Mouse (Mus musculus) stomach, postnatal 0 days (tissue): Measurements from ENCODE around the gene Arhgdib. TPM values are rescaled to one million over a fixed set of nuclear protein-coding genes. Genes with fewer than 3 reads are reported as not detected.

Experiments
- ATAC-seq: fragments of 200-750 bp; cut with Nextera tagmentation; 2 replicates; pipeline ENCODE4 v1.8.0; 2017; ENCODE audit not compliant: low FRiP score, low TSS enrichment
- DNase-seq: peaks from one replicate; pipeline ENCODE4 v3.0.0-alpha.2; 2016; ENCODE audit warnings: low spot score
- H3K27ac ChIP-seq: fragments of 300-500 bp; sonication (generic); replicated peaks from 2 replicates; pipeline ENCODE4 v1.5.1; 2014; ENCODE audit warnings: mild to moderate bottlenecking, control low read depth
- H3K27me3 ChIP-seq: fragments of 300-500 bp; sonication (generic); 2 replicates; pipeline ENCODE4 v1.6.1; 2014; ENCODE audit warnings: low read length; ENCODE audit not compliant: control insufficient read depth, insufficient read depth
- H3K36me3 ChIP-seq: fragments of 300-500 bp; sonication (generic); 2 replicates; pipeline ENCODE4 v1.6.1; 2014; ENCODE audit warnings: low read length, mixed read lengths; ENCODE audit not compliant: control insufficient read depth, insufficient read depth
- H3K4me1 ChIP-seq: fragments of 300-500 bp; sonication (generic); replicated peaks from 2 replicates; pipeline ENCODE4 v1.6.1; 2014; ENCODE audit warnings: antibody characterized with exemption; ENCODE audit not compliant: control insufficient read depth, insufficient read depth
- H3K4me2 ChIP-seq: fragments of 300-500 bp; sonication (generic); replicated peaks from 2 replicates; pipeline ENCODE4 v1.6.1; 2014; ENCODE audit warnings: low read depth, mild to moderate bottlenecking, control low read depth, moderate library complexity
- H3K4me3 ChIP-seq: fragments of 300-500 bp; sonication (generic); 2 replicates; pipeline ENCODE4 v1.5.1; 2014; ENCODE audit warnings: low read depth, low read length, control low read depth
- H3K9ac ChIP-seq: fragments of 300-500 bp; sonication (generic); 2 replicates; pipeline ENCODE4 v1.6.1; 2014; ENCODE audit warnings: mild to moderate bottlenecking, low read length, control low read depth, mixed read lengths
- H3K9me3 ChIP-seq: fragments of 300-500 bp; sonication (generic); 2 replicates; pipeline ENCODE4 v1.6.1; 2016; ENCODE audit warnings: low read length; ENCODE audit not compliant: control insufficient read depth
- CTCF ChIP-seq: IDR thresholded peaks from 2 replicates; pipeline ENCODE4 v1.5.1; 2016; ENCODE audit warnings: antibody characterized with exemption, low read depth, mild to moderate bottlenecking, moderate library complexity
- EP300 ChIP-seq: optimal IDR thresholded peaks from 2 replicates; pipeline ENCODE3; 2016; ENCODE audit warnings: antibody characterized with exemption
- whole genome bisulfite sequencing: fragments of 180-500 bp; shearing (Covaris S2); extraction: QIAGEN DNeasy Blood & Tissue Kit; methylation state at CpG from one replicate; pipeline ENCODE4 v1.1.7; 2014; 5-methylcytosine and 5-hydroxymethylcytosine counted together
- polyA plus RNA-seq: library from polyadenylated mRNA; unstranded; fragments of >200 nt; fragmentation: Nextera tagmentation; extraction: Ambion mirVana; gene quantifications from 2 replicates; pipeline ENCODE4 v1.2.1, GENCODE M21; 2015

The Arhgdib gene
- polyA plus RNA-seq, 1 experiment from 2014 or later: 34.9 TPM

GRCm38 (mm10) chr6:136883961-136884360 lies 57.7 kb downstream of the Arhgdib start:
- no peak overlapping the region for H3K9ac ChIP-seq
- TF ChIP-seq EP300 (no peak), CTCF (no peak)
- ATAC-seq: no peak
- 0 out of 2 replicates have a peak, but pooled peaks cover 2% of the 10 kb centered on the region for H3K4me1 ChIP-seq
- H3K4me2 ChIP-seq: no peak overlapping the region
- no peak for DNase-seq
- H3K4me3 ChIP-seq: no peak overlapping the region
- H3K9me3 ChIP-seq: no peaks in the 10 kb centered on the region
- no peak overlapping the region for H3K27ac ChIP-seq
- H3K27me3 ChIP-seq: no peaks in the 10 kb centered on the region
- H3K36me3 ChIP-seq: no peaks in the 10 kb centered on the region
- WGBS: 94% methylated on average over 6 of the region's 6 CpGs

DNA sequence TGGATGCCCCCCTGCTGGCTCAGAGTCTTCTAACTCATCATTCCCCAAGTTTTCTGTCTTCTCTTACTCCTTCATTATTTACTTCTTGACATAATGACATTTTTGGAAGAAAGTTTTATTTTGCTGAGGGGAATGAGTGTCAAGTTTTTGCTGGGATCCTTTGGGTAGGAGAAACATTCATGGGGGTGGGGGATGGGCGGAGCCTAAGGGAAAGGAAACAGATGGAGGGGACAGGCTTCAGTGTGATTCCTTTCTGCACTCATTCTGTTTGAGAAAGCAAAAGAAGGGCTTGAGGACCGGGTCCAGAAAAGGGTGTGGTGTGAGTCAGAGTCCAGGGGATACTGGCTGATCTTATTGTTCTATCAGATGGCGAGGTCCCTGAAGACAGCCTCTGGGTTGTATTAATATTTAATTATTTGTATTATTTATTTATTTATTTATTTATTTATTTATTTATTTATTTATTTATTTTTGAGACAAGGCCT lies 58.2 kb downstream of the Arhgdib start:
- Histone ChIP-seq H3K4me3 (no peak overlapping the region), H3K4me2 (no peak overlapping the region), H3K9ac (no peak overlapping the region), H3K9me3 (no peaks in the 10 kb centered on the region), H3K27me3 (no peaks in the 10 kb centered on the region), H3K4me1 (0 out of 2 replicates have a peak, but pooled peaks cover 2% of the 10 kb centered on the region), H3K27ac (no peak overlapping the region), H3K36me3 (no peaks in the 10 kb centered on the region)
- no peak for ATAC-seq
- 58% methylated on average over 3 of the region's 3 CpGs for WGBS
- TF ChIP-seq CTCF: no peak
- TF ChIP-seq EP300: no peak
- DNase-seq: no peak

GRCm38 (mm10) chr6:136881678-136882077 lies 60.0 kb downstream of the Arhgdib start:
- WGBS: 50% methylated on average over 8 of the region's 8 CpGs
- H3K27ac ChIP-seq: no peak overlapping the region
- no peak for ATAC-seq

GRCm38 (mm10) chr6:136875670-136876069 lies 66.0 kb downstream of the Arhgdib start, which contains the start of gene Mgp:
TSS of gene Mgp (minus strand) at chr6:136875823.
- Histone ChIP-seq H3K27me3 (no peaks in the 10 kb centered on the region), H3K27ac (peak within 1 kb of the TSS; percentile 78), H3K4me3 (peak within 1 kb of the TSS; percentile 38), H3K36me3 (no peaks in the 10 kb centered on the region), H3K4me2 (peak within 1 kb of the TSS; percentile 37), H3K4me1 (no peaks in the 10 kb centered on the region), H3K9ac (peak within 1 kb of the TSS; percentile 54; the same call in 1 of the 2 replicates), H3K9me3 (no peaks in the 10 kb centered on the region)
- TF ChIP-seq EP300: no peak
- no peak for TF ChIP-seq CTCF
- DNase-seq (peak; percentile 50), ATAC-seq (peak; percentile 70; the same call in 1 of the 2 replicates)
- 33% methylated on average over 9 of the region's 9 CpGs for WGBS

More at GRCm38 (mm10) chr6:136881678-136882077, 60.0 kb downstream of the Arhgdib start:
- Histone ChIP-seq H3K36me3 (no peaks in the 10 kb centered on the region), H3K4me3 (no peak overlapping the region), H3K9me3 (no peaks in the 10 kb centered on the region), H3K9ac (no peak overlapping the region), H3K27me3 (no peaks in the 10 kb centered on the region), H3K4me1 (no peaks in the 10 kb centered on the region), H3K4me2 (no peak overlapping the region)
- no peak for TF ChIP-seq EP300
- TF ChIP-seq CTCF: no peak
- no peak for DNase-seq

DNA sequence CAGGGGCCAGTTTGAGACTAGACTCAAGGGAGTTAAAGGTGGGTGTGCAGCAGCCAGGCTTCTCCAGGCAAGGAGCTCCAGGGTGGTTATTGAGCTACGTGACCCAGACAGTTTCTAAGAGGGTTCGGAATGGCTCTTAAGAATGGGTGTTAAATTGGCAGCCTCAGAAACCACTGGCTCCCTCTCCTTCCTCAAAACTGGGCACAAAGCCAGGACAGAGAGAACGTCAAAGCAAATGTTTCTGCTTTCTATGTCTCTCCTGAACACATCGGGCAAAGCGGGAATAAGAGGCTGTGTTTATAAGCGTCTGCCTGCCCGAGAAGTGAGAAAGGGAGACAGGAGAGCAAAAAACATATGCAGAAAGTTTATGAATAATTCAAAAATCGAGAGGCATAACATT lies 67.1 kb downstream of the Arhgdib start:
- no peak for DNase-seq
- Histone ChIP-seq H3K4me3 (peak overlapping the region; percentile 32), H3K4me2 (peak overlapping the region; percentile 21), H3K9ac (peak overlapping the region; percentile 31; the same call in 1 of the 2 replicates), H3K27me3 (no peaks in the 10 kb centered on the region), H3K27ac (0 out of 2 replicates have a peak overlapping the region, but pooled peaks have one; percentile 59), H3K9me3 (no peaks in the 10 kb centered on the region), H3K4me1 (no peaks in the 10 kb centered on the region), H3K36me3 (no peaks in the 10 kb centered on the region)
- TF ChIP-seq CTCF (no peak), EP300 (no peak)
- 22% methylated on average over 8 of the region's 8 CpGs for WGBS
- no peak; the same call in 1 of the 2 replicates for ATAC-seq

Other genes with a start within 250 kb of the Arhgdib start
- gene Gucy2c, start 160.1 kb downstream of the Arhgdib start, polyA plus RNA-seq: 2.0 and 2.5 TPM in 2 replicates
- gene Hist4h4, start 137.5 kb downstream of the Arhgdib start, polyA plus RNA-seq: 0.59 and 0.68 TPM in 2 replicates
- 439 and 445 TPM in 2 replicates for gene H2afj, start 133.7 kb downstream of the Arhgdib start, polyA plus RNA-seq
- gene BC049715, start 114.3 kb downstream of the Arhgdib start, polyA plus RNA-seq: 0.46 and 0.96 TPM in 2 replicates
- gene Wbp11, start 113.7 kb downstream of the Arhgdib start, polyA plus RNA-seq: 39.8 and 42.8 TPM in 2 replicates
- gene Smco3, start 106.4 kb downstream of the Arhgdib start, polyA plus RNA-seq: 0.56 and 0.63 TPM in 2 replicates
- 3.2 and 3.3 TPM in 2 replicates for gene Art4, start 84.2 kb downstream of the Arhgdib start, polyA plus RNA-seq
- gene Mgp, start 66.1 kb downstream of the Arhgdib start, polyA plus RNA-seq: 392 and 473 TPM in 2 replicates
- gene Erp27, start 19.7 kb downstream of the Arhgdib start, polyA plus RNA-seq: 0.65 and 1.0 TPM in 2 replicates
- gene Pde6h, start 18.1 kb downstream of the Arhgdib start, polyA plus RNA-seq: 0.06 and 0.40 TPM in 2 replicates
- 22.5 and 23.9 TPM in 2 replicates for gene Rerg, start 228.6 kb upstream of the Arhgdib start, polyA plus RNA-seq